Mouse (Mus musculus) liver, embryonic 15.5 days (tissue): Measurements from ENCODE around the gene Ewsr1. TPM values are rescaled to one million over a fixed set of nuclear protein-coding genes. Genes with fewer than 3 reads are reported as not detected.
"Not testable (repeated sequence)": the region's sequence is repeated elsewhere in the genome, so short reads cannot be mapped to it uniquely, and the experiment has no call there.

Source experiments
- ATAC-seq: fragments of 200-750 bp; cut with Nextera tagmentation; 2 replicates; pipeline ENCODE4 v1.8.0; 2017; ENCODE audit warnings: moderate number of reproducible peaks, mild to moderate bottlenecking, moderate library complexity; ENCODE audit not compliant: insufficient read depth
- H3K27ac ChIP-seq: fragments of 300-500 bp; sonication (generic); replicated peaks from 2 replicates; pipeline ENCODE4 v1.5.1; 2015; ENCODE audit warnings: mild to moderate bottlenecking, inconsistent platforms
- H3K27me3 ChIP-seq: fragments of 300-500 bp; sonication (generic); 2 replicates; pipeline ENCODE4 v1.6.1; 2015; ENCODE audit warnings: mild to moderate bottlenecking, inconsistent platforms
- H3K36me3 ChIP-seq: fragments of 300-500 bp; sonication (generic); replicated peaks from 2 replicates; pipeline ENCODE4 v1.6.1; 2015; ENCODE audit warnings: moderate library complexity, mild to moderate bottlenecking, inconsistent platforms
- H3K4me1 ChIP-seq: fragments of 300-500 bp; sonication (generic); replicated peaks from 2 replicates; pipeline ENCODE4 v1.6.1; 2015; ENCODE audit warnings: inconsistent platforms
- H3K4me2 ChIP-seq: fragments of 300-500 bp; sonication (generic); 2 replicates; pipeline ENCODE4 v1.6.1; 2015; ENCODE audit warnings: moderate library complexity, mild to moderate bottlenecking, inconsistent platforms
- H3K4me3 ChIP-seq: fragments of 300-500 bp; sonication (generic); replicated peaks from 2 replicates; pipeline ENCODE4 v1.5.1; 2015; ENCODE audit warnings: mild to moderate bottlenecking, inconsistent platforms
- H3K9ac ChIP-seq: fragments of 300-500 bp; sonication (generic); 2 replicates; pipeline ENCODE4 v1.6.1; 2015; ENCODE audit warnings: moderate library complexity, mild to moderate bottlenecking, inconsistent platforms
- H3K9me3 ChIP-seq: fragments of 300-500 bp; sonication (generic); replicated peaks from 2 replicates; pipeline ENCODE4 v1.6.1; 2016; ENCODE audit warnings: inconsistent platforms
- WGBS: fragments of 180-500 bp; shearing (Covaris S2); methylation state at CpG from one replicate; pipeline ENCODE4 v1.1.7; 2015; ENCODE audit warnings: mixed read lengths; ENCODE audit not compliant: insufficient replicate concordance; 5-methylcytosine and 5-hydroxymethylcytosine counted together
- polyA plus RNA-seq: library from polyadenylated mRNA; unstranded; fragments of >200 nt; fragmentation: Nextera tagmentation; extraction: Ambion mirVana; gene quantifications from 2 replicates; pipeline ENCODE4 v1.2.1, GENCODE M21; 2015

Ewsr1 gene
- polyA plus RNA-seq, 1 experiment from 2014 or later = 255 TPM

DNA sequence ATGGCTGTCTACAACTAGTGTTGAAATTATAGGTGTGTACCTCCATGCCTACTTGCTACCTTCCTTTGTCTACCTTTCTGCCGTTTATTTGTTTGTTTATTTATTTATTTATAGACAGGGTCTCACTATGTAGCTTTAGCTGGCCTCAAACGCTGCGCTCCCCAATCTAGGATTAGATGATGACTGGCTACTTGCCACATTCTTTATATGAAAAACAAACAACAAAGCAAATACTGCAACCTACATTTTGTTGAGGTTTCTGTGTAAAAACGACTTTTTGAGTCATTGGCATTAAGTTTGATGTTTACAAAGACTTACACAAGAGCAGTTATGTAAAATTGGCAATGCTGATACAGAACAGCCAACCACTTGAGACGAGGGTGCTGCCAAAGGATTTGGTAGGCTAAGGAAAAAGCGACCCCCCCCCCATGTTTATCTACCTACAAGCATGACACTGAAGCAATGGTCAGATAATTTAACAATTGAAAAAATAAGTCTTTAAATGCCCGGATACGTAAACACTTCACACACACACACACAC, 2.5 kb downstream of the Ewsr1 start:
- Histone ChIP-seq H3K27ac (no peak overlapping the region), H3K9ac (peak overlapping the region; percentile 98), H3K4me1 (peaks cover 55% of the 10 kb centered on the region), H3K27me3 (no peaks in the 10 kb centered on the region), H3K4me3 (peak overlapping the region; percentile 97), H3K4me2 (peak overlapping the region; percentile 93), H3K36me3 (peaks cover 35% of the 10 kb centered on the region), H3K9me3 (no peaks in the 10 kb centered on the region)
- no peak for ATAC-seq
- 36% methylated on average over 8 of the region's 8 CpGs for WGBS

DNA sequence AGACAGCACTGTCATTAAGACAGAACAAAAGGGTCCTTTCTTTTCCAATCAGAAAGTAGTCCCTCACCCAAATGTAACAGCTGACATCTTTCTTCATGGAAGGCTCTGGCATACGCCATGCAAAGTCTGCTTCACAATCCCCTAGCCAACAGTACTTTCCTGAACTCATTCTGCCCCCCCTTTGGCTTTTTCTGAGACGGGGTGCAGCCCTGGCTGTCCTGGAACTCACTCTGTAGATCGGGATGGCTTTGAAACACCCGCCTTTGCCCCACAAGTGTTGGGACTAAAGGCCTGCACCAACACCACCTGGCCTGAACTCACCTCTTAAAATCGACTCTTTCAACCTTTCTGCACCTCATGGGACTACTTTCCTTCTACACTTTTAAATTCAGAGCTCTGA, 3.2 kb downstream of the Ewsr1 start:
- Histone ChIP-seq H3K27me3 (no peaks in the 10 kb centered on the region), H3K9me3 (no peaks in the 10 kb centered on the region), H3K27ac (no peak overlapping the region; the same call in 1 of the 2 replicates), H3K4me1 (peaks cover 49% of the 10 kb centered on the region), H3K9ac (no peak overlapping the region), H3K36me3 (peaks cover 42% of the 10 kb centered on the region), H3K4me2 (peak overlapping the region; percentile 93), H3K4me3 (peak overlapping the region; percentile 97)
- WGBS = 67% methylated on average over 5 of the region's 5 CpGs
- ATAC-seq = no peak

DNA sequence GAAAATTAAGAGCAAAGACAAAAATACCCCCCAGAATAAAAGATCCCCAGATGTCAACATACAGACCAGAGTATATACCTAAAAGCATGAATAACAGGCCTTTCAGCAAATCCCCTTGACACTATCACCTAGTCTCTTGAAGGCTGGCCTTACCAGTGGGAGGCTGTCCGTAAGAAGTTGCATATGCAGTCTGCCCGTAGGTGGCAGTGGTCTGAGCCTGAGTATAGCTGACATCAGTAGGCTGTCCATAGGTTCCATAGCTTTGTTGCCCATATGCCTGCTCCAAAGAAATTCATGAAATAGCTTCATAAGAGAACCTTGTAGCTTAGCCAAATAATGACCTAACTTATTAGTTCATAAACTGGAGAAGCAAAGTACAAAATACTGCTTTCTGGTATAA, 7.4 kb downstream of the Ewsr1 start:
- Histone ChIP-seq H3K4me2 (no peak overlapping the region), H3K36me3 (peaks cover 81% of the 10 kb centered on the region), H3K9ac (no peak overlapping the region), H3K27me3 (no peaks in the 10 kb centered on the region), H3K4me3 (no peak overlapping the region), H3K9me3 (no peaks in the 10 kb centered on the region), H3K4me1 (peaks cover 26% of the 10 kb centered on the region), H3K27ac (no peak overlapping the region)
- 46% methylated on average over 2 of the region's 2 CpGs for WGBS
- 0 out of 2 replicates have a peak, but pooled peaks have one; percentile 32 for ATAC-seq

- no peak overlapping the region for H3K9ac ChIP-seq
- H3K36me3 ChIP-seq = peaks cover 95% of the 10 kb centered on the region
- H3K4me2 ChIP-seq = no peak overlapping the region
- H3K4me3 ChIP-seq = no peak overlapping the region
- H3K9me3 ChIP-seq = no peaks in the 10 kb centered on the region
- no peaks in the 10 kb centered on the region for H3K27me3 ChIP-seq
- ATAC-seq = no peak
- H3K4me1 ChIP-seq = 0 out of 2 replicates have a peak, but pooled peaks cover 6% of the 10 kb centered on the region
- WGBS = 93% methylated on average over 1 of the region's 1 CpGs
- no peak overlapping the region for H3K27ac ChIP-seq
These were observed 9.9 kb downstream of the Ewsr1 start for GRCm38 (mm10) chr11:5089147-5089546.

DNA sequence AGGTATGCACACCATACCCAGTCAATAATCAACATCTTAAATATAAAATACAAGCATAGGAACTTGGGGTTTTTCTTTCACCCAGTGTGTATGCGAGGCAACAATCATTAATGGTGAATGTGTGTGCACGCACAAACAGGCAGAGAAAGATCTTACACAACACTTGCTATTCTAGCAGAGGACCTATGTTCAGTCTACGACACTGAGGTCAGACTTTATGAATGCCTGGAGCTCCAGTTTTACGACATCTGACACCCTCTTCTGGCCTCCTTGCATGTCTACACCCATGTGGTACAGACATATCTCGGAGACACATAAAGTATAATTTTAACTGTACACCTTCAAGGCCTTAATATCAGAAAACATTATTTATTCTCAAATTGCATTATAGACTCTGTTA, 22.2 kb downstream of the Ewsr1 start:
- H3K4me2 ChIP-seq, H3K4me1 ChIP-seq, H3K9ac ChIP-seq, H3K27ac ChIP-seq, H3K4me3 ChIP-seq, H3K9me3 ChIP-seq, H3K27me3 ChIP-seq, ATAC-seq: not testable (repeated sequence)
- 81% methylated on average over 4 of the region's 5 CpGs for WGBS
- peaks cover 86% of the 10 kb centered on the region for H3K36me3 ChIP-seq

- Histone ChIP-seq H3K4me3 (no peak overlapping the region), H3K4me2 (no peak overlapping the region), H3K27me3 (no peaks in the 10 kb centered on the region), H3K9ac (no peak overlapping the region), H3K4me1 (no peaks in the 10 kb centered on the region), H3K27ac (no peak overlapping the region), H3K9me3 (no peaks in the 10 kb centered on the region), H3K36me3 (peaks cover 90% of the 10 kb centered on the region)
- no peak for ATAC-seq
These were observed 23.3 kb downstream of the Ewsr1 start for GRCm38 (mm10) chr11:5075760-5076159.

DNA sequence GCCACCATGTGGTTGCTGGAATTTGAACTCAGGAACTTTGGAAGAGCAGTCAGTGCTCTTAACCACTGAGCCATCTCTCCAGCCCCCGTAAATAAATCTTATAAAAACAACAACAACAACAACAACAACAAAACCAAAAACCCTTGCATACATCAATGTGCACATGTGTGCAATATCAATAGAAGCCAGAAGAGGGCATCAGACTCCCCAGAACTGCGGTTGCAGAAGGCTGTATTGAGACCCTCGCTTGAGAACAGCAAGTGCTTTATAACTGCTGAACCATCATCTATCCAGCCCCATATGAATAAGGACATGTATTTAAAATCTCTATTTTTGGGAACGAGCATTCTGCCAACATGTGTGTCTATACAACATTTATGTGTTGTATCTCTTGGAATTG, 24.2 kb downstream of the Ewsr1 start:
- Histone ChIP-seq H3K36me3 (peaks cover 90% of the 10 kb centered on the region), H3K4me2 (no peak overlapping the region), H3K9ac (no peak overlapping the region), H3K9me3 (no peaks in the 10 kb centered on the region), H3K4me1 (no peaks in the 10 kb centered on the region), H3K27ac (no peak overlapping the region), H3K27me3 (no peaks in the 10 kb centered on the region), H3K4me3 (no peak overlapping the region)
- ATAC-seq = no peak
- WGBS = 65% methylated on average over 4 of the region's 4 CpGs

DNA sequence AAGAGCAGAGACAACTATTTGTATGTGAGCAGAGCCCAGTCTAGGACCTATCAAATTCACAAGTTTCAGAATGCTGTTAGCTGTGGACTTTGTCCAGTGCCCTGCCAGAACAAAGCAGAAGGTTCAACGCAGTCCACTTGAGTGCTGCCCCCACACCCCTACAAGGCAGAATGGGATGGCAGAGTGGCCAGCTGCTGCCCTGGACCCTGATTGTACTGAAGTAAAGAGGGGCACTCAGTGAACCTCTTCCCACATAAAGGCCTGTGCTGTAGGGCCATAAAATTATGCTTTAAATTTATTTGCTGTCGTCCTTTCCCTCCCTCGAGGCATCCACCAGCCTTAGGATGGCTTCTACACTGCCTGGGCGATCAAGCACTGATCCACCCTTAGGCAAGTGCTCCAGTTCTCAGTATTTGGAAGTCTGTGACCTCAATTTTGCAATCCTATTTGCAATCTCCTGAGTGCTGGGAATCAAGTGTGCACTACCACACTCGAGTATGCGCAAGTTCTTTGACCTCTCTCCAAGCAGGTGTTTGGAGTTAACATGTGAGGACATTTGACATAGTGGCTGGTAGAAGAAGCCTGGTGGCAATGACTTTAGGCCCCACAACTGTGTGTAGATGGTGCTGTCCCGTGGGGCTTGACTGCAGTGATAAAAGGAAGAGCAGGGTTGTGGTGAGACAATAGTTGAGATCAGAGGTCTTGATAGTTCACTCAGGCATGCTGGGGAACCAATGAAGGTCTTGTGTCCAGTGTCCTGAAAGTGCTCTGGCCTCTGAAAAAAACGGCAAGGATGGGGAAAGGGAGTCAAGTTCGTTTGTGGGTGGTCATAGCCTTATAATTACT, 30.7 kb downstream of the Ewsr1 start:
- H3K4me3 ChIP-seq = no peak overlapping the region
- H3K9me3 ChIP-seq = no peaks in the 10 kb centered on the region
- H3K4me2 ChIP-seq = no peak overlapping the region
- 0 out of 2 replicates have a peak overlapping the region, but pooled peaks have one; percentile 45 for H3K27ac ChIP-seq
- peaks cover 43% of the 10 kb centered on the region for H3K4me1 ChIP-seq
- WGBS = 53% methylated on average over 9 of the region's 9 CpGs
- peaks cover 18% of the 10 kb centered on the region for H3K27me3 ChIP-seq
- no peak overlapping the region for H3K9ac ChIP-seq
- ATAC-seq = no peak
- H3K36me3 ChIP-seq = peaks cover 59% of the 10 kb centered on the region

GRCm38 (mm10) chr11:5067063-5067462, 32.0 kb downstream of the Ewsr1 start:
- Histone ChIP-seq H3K4me3 (no peak overlapping the region), H3K4me1 (peaks cover 54% of the 10 kb centered on the region), H3K27me3 (peaks cover 30% of the 10 kb centered on the region), H3K9me3 (no peaks in the 10 kb centered on the region), H3K27ac (no peak overlapping the region), H3K4me2 (no peak overlapping the region), H3K36me3 (peaks cover 46% of the 10 kb centered on the region), H3K9ac (no peak overlapping the region)
- ATAC-seq = no peak

GRCm38 (mm10) chr11:5065056-5065821, 33.8 kb downstream of the Ewsr1 start, which contains the start of gene Gas2l1:
Gas2l1 (minus strand) TSS chr11:5065327.
- peaks cover 49% of the 10 kb centered on the region for H3K27me3 ChIP-seq
- under 1% methylated on average over 49 of the region's 50 CpGs for WGBS
- peak within 1 kb of the TSS; percentile 99 for H3K4me2 ChIP-seq
- peak within 1 kb of the TSS; percentile 63 for H3K9ac ChIP-seq
- peak; percentile 77 for ATAC-seq
- H3K4me1 ChIP-seq = peaks cover 66% of the 10 kb centered on the region
- H3K9me3 ChIP-seq = no peaks in the 10 kb centered on the region
- peak within 1 kb of the TSS; percentile 57; the same call in 1 of the 2 replicates for H3K27ac ChIP-seq
- peak within 1 kb of the TSS; percentile 71 for H3K4me3 ChIP-seq
- peaks cover 28% of the 10 kb centered on the region for H3K36me3 ChIP-seq
